Mouse (Mus musculus) gastrocnemius, adult 2 months (tissue): ENCODE measurements around the gene Trpc4ap. TPM values are rescaled to one million over a fixed set of nuclear protein-coding genes. Genes with fewer than 3 reads are reported as not detected.
"Not testable (repeated sequence)": the region's sequence is repeated elsewhere in the genome, so short reads cannot be mapped to it uniquely, and the experiment has no call there.

Source experiments
- DNase-seq: peaks from one replicate; pipeline ENCODE4 v3.0.0; 2022
- H3K27ac ChIP-seq: fragments of 200-600 bp; 2 replicates; pipeline ENCODE4 v1.8.1; 2022; ENCODE audit warnings: mild to moderate bottlenecking
- H3K4me3 ChIP-seq: fragments of 200-600 bp; 2 replicates; pipeline ENCODE4 v1.8.1; 2022; ENCODE audit warnings: mild to moderate bottlenecking, moderate library complexity
- CTCF ChIP-seq: fragments of 200-600 bp; IDR thresholded peaks from 2 replicates; pipeline ENCODE4 v1.8.1; 2022; ENCODE audit warnings: antibody characterized with exemption, mild to moderate bottlenecking, moderate library complexity
- intact Hi-C: fragments of 180-260 bp; cut with DNase I; formaldehyde crosslinking; loops from one replicate; pipeline ENCODE4 v1.15.1; 2025
- total RNA-seq, 2 experiments: library from RNA; stranded (reverse); gene quantifications; 2 replicates each; pipeline ENCODE4 v1.2.3; 2021

The Trpc4ap gene
- total RNA-seq, 2 experiments from 2014 or later, result 93.4 to 102 TPM

- H3K4me3 ChIP-seq, result no peak overlapping the region
- H3K27ac ChIP-seq, result peak overlapping the region; percentile 85
- no peak for TF ChIP-seq CTCF
- intact Hi-C loops, result no loop called here
- peak; percentile 87 for DNase-seq
Measured at GRCm38 (mm10) chr2:155717082-155717990, 25.2 kb upstream of the Trpc4ap start.

GRCm38 (mm10) chr2:155710557-155710956, 18.4 kb upstream of the Trpc4ap start:
- DNase-seq, result no peak
- no peak for TF ChIP-seq CTCF
- H3K4me3 ChIP-seq, result no peak overlapping the region
- no peak overlapping the region for H3K27ac ChIP-seq
- intact Hi-C loops, result no loop called here

GRCm38 (mm10) chr2:155707251-155707650, 15.1 kb upstream of the Trpc4ap start:
- peak; percentile 79 for DNase-seq
- no peak for TF ChIP-seq CTCF
- intact Hi-C loops, result no loop called here
- no peak overlapping the region for H3K4me3 ChIP-seq
- peak overlapping the region; percentile 71 for H3K27ac ChIP-seq

- H3K4me3 ChIP-seq, result no peak overlapping the region
- H3K27ac ChIP-seq, result peak overlapping the region; percentile 43; the same call in 1 of the 2 replicates
- TF ChIP-seq CTCF, result no peak
- intact Hi-C loops, result no loop called here
- DNase-seq, result peak; percentile 52
Measured at GRCm38 (mm10) chr2:155703630-155704029, 11.4 kb upstream of the Trpc4ap start.

- Histone ChIP-seq H3K27ac (no peak overlapping the region), H3K4me3 (no peak overlapping the region)
- intact Hi-C loops, result no loop called here
- DNase-seq, result no peak
- TF ChIP-seq CTCF, result no peak
Measured at GRCm38 (mm10) chr2:155701399-155701919, 9.3 kb upstream of the Trpc4ap start.

GRCm38 (mm10) chr2:155698443-155698842, 6.3 kb upstream of the Trpc4ap start:
- H3K27ac ChIP-seq, DNase-seq, H3K4me3 ChIP-seq: not testable (repeated sequence)
- intact Hi-C loops, result loop anchor here (10.0 kb wide), 1 partner anchor 246 kb away; the partner anchor contains the start of genes Gdf5 and Gm15557

DNA sequence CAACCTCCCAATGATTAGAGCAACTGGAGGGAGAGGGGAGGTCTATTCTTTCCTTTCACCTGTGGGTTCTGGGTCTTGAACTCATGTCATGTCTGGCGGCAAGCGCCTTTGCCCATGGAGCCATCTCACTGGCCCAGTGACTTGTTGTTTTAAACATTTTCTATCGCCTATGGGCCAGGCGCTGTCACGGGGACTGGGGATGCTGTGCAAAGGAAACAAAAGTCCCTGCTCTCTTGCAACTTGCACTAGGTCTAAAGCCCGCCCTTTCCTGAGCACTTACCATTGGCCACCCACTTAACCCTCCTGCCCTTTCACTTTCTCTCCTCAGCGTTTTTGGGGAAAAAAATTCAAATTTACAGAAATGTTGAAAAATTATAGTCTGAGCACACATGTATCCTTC, 4.7 kb upstream of the Trpc4ap start:
- intact Hi-C loops, result loop anchor here (1.0 to 10.0 kb wide), 2 partner anchors 68 to 248 kb away; partner anchors contain the start of genes Gdf5 and Gm15557
- H3K27ac ChIP-seq, result peak overlapping the region; percentile 79
- TF ChIP-seq CTCF, result no peak
- no peak overlapping the region for H3K4me3 ChIP-seq
- DNase-seq, result no peak

GRCm38 (mm10) chr2:155696091-155696558, 3.9 kb upstream of the Trpc4ap start:
- peak; percentile 93 for DNase-seq
- peak; percentile 97 for TF ChIP-seq CTCF
- intact Hi-C loops, result loop anchor here (1.0 to 10.0 kb wide), 2 partner anchors 69 to 249 kb away; partner anchors contain the start of genes Gdf5 and Gm15557
- Histone ChIP-seq H3K27ac (peak overlapping the region; percentile 79), H3K4me3 (peak overlapping the region; percentile 62)

DNA sequence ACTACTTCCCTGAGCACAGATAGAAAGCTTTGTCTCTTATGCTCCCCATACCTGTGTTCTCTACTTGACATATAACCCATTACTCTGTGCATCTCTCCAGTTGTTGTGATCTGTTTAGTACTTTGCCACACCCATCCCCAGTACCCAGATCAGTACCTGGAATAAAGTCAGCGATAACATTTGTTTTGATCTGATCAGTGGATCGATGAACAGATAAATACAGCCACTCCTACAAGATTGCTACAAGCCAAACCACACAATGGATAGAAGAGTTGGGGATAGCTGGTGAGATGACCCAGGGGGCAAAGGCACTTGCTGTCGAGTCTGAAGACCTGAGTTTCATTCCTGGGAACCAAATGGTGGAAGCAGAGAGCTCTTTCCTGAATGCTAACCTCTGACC, 3.1 kb upstream of the Trpc4ap start:
- no peak overlapping the region for H3K4me3 ChIP-seq
- no peak for DNase-seq
- no peak overlapping the region for H3K27ac ChIP-seq
- TF ChIP-seq CTCF, result no peak
- intact Hi-C loops, result loop anchor here (10.0 kb wide), 1 partner anchor 249 kb away; the partner anchor contains the start of genes Gdf5 and Gm15557

DNA sequence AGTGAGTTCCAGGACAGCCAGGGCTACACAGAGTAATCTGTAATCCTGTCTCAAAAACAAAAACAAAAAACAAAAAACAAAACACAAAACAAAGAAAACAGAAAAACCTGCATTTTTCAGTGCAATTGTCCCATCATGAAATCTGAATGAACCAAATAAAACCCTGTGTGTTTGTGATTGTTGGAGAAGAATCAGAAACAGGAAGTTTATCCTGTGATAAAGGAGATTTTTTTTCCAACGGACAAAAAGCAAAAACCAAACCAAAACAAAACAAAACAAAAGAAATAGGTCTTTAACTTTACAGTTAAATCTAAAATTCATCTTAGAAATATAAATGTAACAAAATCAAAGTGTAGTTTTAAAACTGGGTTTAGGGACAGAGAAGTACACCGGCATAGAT, 2.4 kb upstream of the Trpc4ap start:
- no peak for DNase-seq
- intact Hi-C loops, result loop anchor here (10.0 kb wide), 1 partner anchor 250 kb away; the partner anchor contains the start of genes Gdf5 and Gm15557
- no peak for TF ChIP-seq CTCF

GRCm38 (mm10) chr2:155693136-155693535, 952 bp upstream of the Trpc4ap start:
- intact Hi-C loops, result loop anchor here (2.0 to 10.0 kb wide), 2 partner anchors 120 to 252 kb away; partner anchors contain the start of genes Gdf5 and Gm15557
- TF ChIP-seq CTCF, result no peak
- Histone ChIP-seq H3K27ac (no peak overlapping the region), H3K4me3 (no peak overlapping the region)
- DNase-seq, result no peak

More for the DNA sequence above, 2.4 kb upstream of the Trpc4ap start:
- Histone ChIP-seq H3K27ac (no peak overlapping the region), H3K4me3 (no peak overlapping the region)

GRCm38 (mm10) chr2:155691336-155691722, 855 bp downstream of the Trpc4ap start:
- intact Hi-C loops, result loop anchor here (10.0 kb wide), 1 partner anchor 253 kb away; the partner anchor contains the start of genes Gdf5 and Gm15557
- DNase-seq, result no peak
- TF ChIP-seq CTCF, result no peak
- Histone ChIP-seq H3K4me3 (peak overlapping the region; percentile 90), H3K27ac (peak overlapping the region; percentile 98)

DNA sequence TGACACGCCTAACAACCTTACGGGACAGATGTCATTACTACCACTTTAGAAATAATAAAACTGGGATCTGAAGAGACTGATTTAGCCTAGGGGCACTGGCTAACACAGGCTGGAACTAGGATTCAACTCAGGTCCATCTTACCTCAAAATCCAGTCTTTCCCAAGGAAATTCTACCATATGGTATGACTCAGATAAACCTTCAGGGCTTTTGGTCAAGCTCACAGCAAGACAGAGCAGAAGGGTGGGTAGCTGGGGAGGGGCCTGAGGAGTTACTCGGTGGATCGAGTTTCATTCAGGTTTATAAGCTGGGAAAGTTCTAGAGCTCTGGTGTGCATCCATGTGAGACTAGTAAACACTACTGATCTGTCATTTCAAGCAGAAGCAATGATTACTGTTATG, 3.0 kb downstream of the Trpc4ap start:
- no peak for DNase-seq
- Histone ChIP-seq H3K27ac (no peak overlapping the region), H3K4me3 (no peak overlapping the region)
- no peak for TF ChIP-seq CTCF
- intact Hi-C loops, result no loop called here
